Mouse (Mus musculus): ENCODE measurements at regions not wholly inside any gene's neighbourhood (a gene's known extent, or its start where the extent isn't known, plus 50 kb on each side); places are given as distances from the start of the nearest gene placed in this dataset.

GRCm38 (mm10) chr3:117501107-117501506 lies 73.5 kb upstream of the Plppr5 start:
- no peak for TF ChIP-seq POLR2A (IDR thresholded peaks at IDR 0.05; ENCODE audit: control insufficient read depth, extremely low read depth, insufficient read depth, low read length, poor library complexity)
- TF ChIP-seq CTCF (IDR thresholded peaks at IDR 0.05; ENCODE audit: borderline replicate concordance, control insufficient read depth, extremely low read depth, insufficient read depth, low read length, poor library complexity): no peak
